Mouse (Mus musculus) cerebellum, adult 9-10 months (tissue): ENCODE data around the gene Dpt.

Experiments used
- DNase-seq: peaks from one replicate; pipeline ENCODE4 v3.0.0; 2022

Dpt gene

GRCm38 (mm10) chr1:164821307-164821706 lies 24.9 kb downstream of the Dpt start:
- DNase-seq = no peak

GRCm38 (mm10) chr1:164821821-164822220 lies 25.4 kb downstream of the Dpt start:
- no peak for DNase-seq

- no peak for DNase-seq
Measured at GRCm38 (mm10) chr1:164822268-164822667, 25.8 kb downstream of the Dpt start.

- DNase-seq = no peak
Measured at GRCm38 (mm10) chr1:164824896-164825295, 28.5 kb downstream of the Dpt start.

GRCm38 (mm10) chr1:164829881-164830280 lies 33.4 kb downstream of the Dpt start:
- DNase-seq = no peak

GRCm38 (mm10) chr1:164832459-164832858 lies 36.0 kb downstream of the Dpt start:
- DNase-seq = no peak

GRCm38 (mm10) chr1:164848616-164849265 lies 52.3 kb downstream of the Dpt start:
- DNase-seq = no peak

- peak; percentile 61 for DNase-seq
Measured at GRCm38 (mm10) chr1:164855700-164856099, 59.3 kb downstream of the Dpt start.

- DNase-seq = no peak
Measured at GRCm38 (mm10) chr1:164859952-164860351, 63.5 kb downstream of the Dpt start.

- DNase-seq = peak; percentile 11
Measured at GRCm38 (mm10) chr1:164860782-164861181, 64.3 kb downstream of the Dpt start.

GRCm38 (mm10) chr1:164861501-164861900 lies 65.1 kb downstream of the Dpt start:
- peak; percentile 78 for DNase-seq

GRCm38 (mm10) chr1:164862946-164863883 lies 66.8 kb downstream of the Dpt start:
- DNase-seq = peak; percentile 60

- no peak for DNase-seq
Measured at GRCm38 (mm10) chr1:164864666-164865065, 68.2 kb downstream of the Dpt start.

GRCm38 (mm10) chr1:164870694-164871093 lies 74.2 kb downstream of the Dpt start:
- DNase-seq = no peak
